Comparison of ENCODE assay signal across 17 mouse cellular contexts in the genomic region with DNA sequence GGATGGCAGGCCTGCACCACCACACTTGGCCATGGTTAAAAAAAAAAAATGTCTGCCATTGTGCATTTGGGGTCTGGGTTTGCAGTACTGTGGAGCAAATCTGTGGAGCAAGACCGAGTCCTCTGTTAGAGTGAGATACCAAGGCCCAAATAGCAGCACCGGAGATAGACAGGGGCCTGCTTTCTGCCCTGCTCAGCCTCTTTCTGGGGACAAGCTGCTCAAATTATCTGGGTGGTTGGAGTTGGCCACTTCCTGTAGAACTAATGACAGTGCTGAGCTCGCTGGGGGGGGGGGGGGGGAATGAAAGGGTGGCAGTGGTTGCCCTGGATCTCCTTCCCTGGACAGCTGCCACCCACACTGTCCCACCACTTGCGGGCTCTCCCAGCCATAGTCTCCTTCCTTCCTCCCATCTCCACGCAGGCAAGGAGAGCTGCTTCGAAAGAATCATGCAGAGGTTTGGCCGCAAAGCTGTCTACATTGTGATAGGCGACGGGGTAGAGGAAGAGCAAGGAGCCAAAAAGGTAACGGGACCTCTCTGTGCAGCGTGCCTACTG.
A peak's percentile ranks its signal among the peaks of the same experiment; 100 is the strongest.
DNase-seq lines count a peak whose midpoint lies in the region; ATAC-seq lines count a peak whose summit lies in the region.
"Had no signal": no experiment of that assay in that cellular context is flagged by ENCODE, and none has a peak within 500 bp of the region (broad histone marks: within the 10 kb centered on the region; RNA-seq: fewer than 3 reads in every experiment).

No protein-coding gene starts in this region.

- H3K4me3 ChIP-seq in heart, embryonic 10.5 days, result no peak overlapping the region
- H3K4me3 ChIP-seq in midbrain, embryonic 12.5 days, result no peak overlapping the region
- no peak overlapping the region for H3K4me3 ChIP-seq in heart, embryonic 12.5 days
- H3K4me3 ChIP-seq: embryonic facial prominence, embryonic 13.5 days; forebrain, embryonic 13.5 days had no signal

- no peaks in the 10 kb centered on the region for H3K36me3 ChIP-seq in heart, embryonic 10.5 days
- no peaks in the 10 kb centered on the region for H3K36me3 ChIP-seq in midbrain, embryonic 12.5 days
- no peaks in the 10 kb centered on the region for H3K36me3 ChIP-seq in heart, embryonic 12.5 days

- ATAC-seq in hematopoietic stem cell, adult 5-6 weeks (replicated peaks in 1 of 2; ENCODE audit: insufficient read depth in 1 of 2, low FRiP score in 2 of 2, low TSS enrichment in 1 of 2, low read depth in 1 of 2, poor library complexity in 2 of 2, severe bottlenecking in 2 of 2), result peak; percentile 32 to 56
- 0 out of 2 replicates have a peak, but pooled peaks have one; percentile 16 for ATAC-seq in midbrain, embryonic 12.5 days (ENCODE audit: low FRiP score, low read depth)
- ATAC-seq in erythroblast, adult 5-6 weeks (replicated peaks; ENCODE audit: low FRiP score, poor library complexity, severe bottlenecking), result no peak
- no peak for ATAC-seq in heart, embryonic 12.5 days (ENCODE audit: insufficient number of reproducible peaks, low FRiP score)
- ATAC-seq: forebrain, embryonic 13.5 days; liver, postnatal 0 days had no signal

- H3K27me3 ChIP-seq in heart, embryonic 10.5 days (ENCODE audit: insufficient read depth, poor library complexity, severe bottlenecking), result no peaks in the 10 kb centered on the region; the same call in 1 of the 2 replicates
- no peaks in the 10 kb centered on the region for H3K27me3 ChIP-seq in midbrain, embryonic 12.5 days
- no peaks in the 10 kb centered on the region for H3K27me3 ChIP-seq in heart, embryonic 12.5 days (replicated peaks)
- H3K27me3 ChIP-seq: embryonic facial prominence, embryonic 13.5 days; forebrain, embryonic 13.5 days had no signal

- WGBS in heart, embryonic 10.5 days, result 50% methylated on average over 11 of the region's 11 CpGs
- WGBS in midbrain, embryonic 12.5 days, result 49% methylated on average over 11 of the region's 11 CpGs
- WGBS in heart, embryonic 12.5 days, result 47% methylated on average over 10 of the region's 11 CpGs

- peak overlapping the region; percentile 22; the same call in 1 of the 2 replicates for H3K27ac ChIP-seq in heart, embryonic 10.5 days
- peak overlapping the region; percentile 71 for H3K27ac ChIP-seq in midbrain, embryonic 12.5 days (replicated peaks)
- H3K27ac ChIP-seq in heart, embryonic 12.5 days (ENCODE audit: poor library complexity, severe bottlenecking), result no peak overlapping the region
- H3K27ac ChIP-seq: embryonic facial prominence, embryonic 13.5 days had no signal

- H3K4me1 ChIP-seq in heart, embryonic 10.5 days, result peaks cover 25% of the 10 kb centered on the region
- H3K4me1 ChIP-seq in midbrain, embryonic 12.5 days, result peaks cover 11% of the 10 kb centered on the region
- peaks cover 11% of the 10 kb centered on the region for H3K4me1 ChIP-seq in heart, embryonic 12.5 days (replicated peaks)

- no peak for DNase-seq in heart, embryonic 10.5 days (ENCODE audit: low spot score)
- no peak for DNase-seq in heart, postnatal 10 days
- DNase-seq in 416B (ENCODE audit: low read depth), result peak; percentile 87
- no peak for DNase-seq in kidney, postnatal 25 days
- DNase-seq: B cell, adult 2 months; gastrocnemius, postnatal 10 days; heart, postnatal 4 days; kidney, adult 2 months; kidney, postnatal 36 days; liver, postnatal 0 days; lung, postnatal 36 days had no signal

- intact Hi-C loops in heart, postnatal 10 days (cut with DNase I), result no loop called here

- H3K9ac ChIP-seq in midbrain, embryonic 12.5 days (replicated peaks), result no peak overlapping the region
- H3K9ac ChIP-seq in heart, embryonic 12.5 days, result no peak overlapping the region
- H3K9ac ChIP-seq: embryonic facial prominence, embryonic 13.5 days; forebrain, embryonic 13.5 days; liver, postnatal 0 days had no signal

- no peaks in the 10 kb centered on the region for H3K9me3 ChIP-seq in heart, embryonic 10.5 days
- no peaks in the 10 kb centered on the region for H3K9me3 ChIP-seq in midbrain, embryonic 12.5 days
- H3K9me3 ChIP-seq in heart, embryonic 12.5 days (replicated peaks), result no peaks in the 10 kb centered on the region
- H3K9me3 ChIP-seq: embryonic facial prominence, embryonic 13.5 days; forebrain, embryonic 13.5 days had no signal

- no peak overlapping the region for H3K4me2 ChIP-seq in midbrain, embryonic 12.5 days (replicated peaks)
- no peak overlapping the region for H3K4me2 ChIP-seq in heart, embryonic 12.5 days
- H3K4me2 ChIP-seq: embryonic facial prominence, embryonic 13.5 days; forebrain, embryonic 13.5 days had no signal

Comparison
In these comparisons a context has a peak if more than half of its experiments do, and no peak if none do; other contexts are left out.
1. ATAC-seq: peak in hematopoietic stem cell, adult 5-6 weeks (2 of 2) and midbrain, embryonic 12.5 days (single experiment); none in erythroblast, adult 5-6 weeks (single experiment) and heart, embryonic 12.5 days (single experiment).